Mouse (Mus musculus) CH12.LX (cell line): ENCODE results near the gene Tbx10. TPM values are rescaled to one million over a fixed set of nuclear protein-coding genes. Genes with fewer than 3 reads are reported as not detected.
A peak's percentile ranks its signal among the peaks of the same experiment; 100 is the strongest.

Experiments used
- DNase-seq: peaks from one replicate; pipeline ENCODE4 v3.0.0-alpha.2; 2013; ENCODE audit errors: extremely low read depth
- H3K27ac ChIP-seq: 2 replicates; pipeline ENCODE4 v1.5.1; 2012; ENCODE audit warnings: low read depth, mild to moderate bottlenecking, control low read depth, moderate library complexity; ENCODE audit not compliant: insufficient read depth
- H3K27me3 ChIP-seq: replicated peaks from 2 replicates; pipeline ENCODE3; 2012; ENCODE audit warnings: inconsistent platforms
- H3K36me3 ChIP-seq, 2 experiments: replicated peaks in 1 of 2; 2 replicates each; pipeline versions ENCODE3 to v1.6.1; 2012; ENCODE audit warnings: inconsistent platforms in 1 of 2, low read length in 1 of 2, mild to moderate bottlenecking in 1 of 2, mixed read lengths in 1 of 2, moderate library complexity in 1 of 2; ENCODE audit not compliant: control insufficient read depth in 1 of 2, insufficient read depth in 1 of 2
- H3K4me1 ChIP-seq, 2 experiments: 2 replicates each; pipeline ENCODE4 v1.6.1; 2012; ENCODE audit warnings: inconsistent platforms in 1 of 2, moderate library complexity in 1 of 2; ENCODE audit not compliant: insufficient read depth in 2 of 2, control insufficient read depth in 1 of 2
- H3K4me2 ChIP-seq: 2 replicates; pipeline ENCODE4 v1.6.1; 2012; ENCODE audit warnings: low read depth, mild to moderate bottlenecking, control low read depth; ENCODE audit not compliant: poor library complexity, insufficient read depth, severe bottlenecking
- H3K4me3 ChIP-seq, 3 experiments: fragments of 150-350 bp in 1 of 3; sonication (generic) in 1 of 3; replicated peaks in 1 of 3; 2 replicates each; pipeline versions ENCODE3 to v1.5.1; 2011 to 2012; ENCODE audit warnings: low read depth in 2 of 3, low read length in 2 of 3, mild to moderate bottlenecking in 2 of 3, moderate library complexity in 2 of 3, control low read depth in 1 of 3, improper control_type of control experiment in 1 of 3, inconsistent platforms in 1 of 3, mixed read lengths in 1 of 3; ENCODE audit not compliant: poor library complexity in 1 of 3
- H3K79me2 ChIP-seq: replicated peaks from 2 replicates; pipeline ENCODE4 v1.6.1; 2012; ENCODE audit warnings: mild to moderate bottlenecking, moderate library complexity; ENCODE audit not compliant: control insufficient read depth, poor library complexity, insufficient read depth, severe bottlenecking; ENCODE audit errors: extremely low read depth
- H3K9ac ChIP-seq: 2 replicates; pipeline ENCODE4 v1.6.1; 2012; ENCODE audit warnings: low read depth, mild to moderate bottlenecking, control low read depth, moderate library complexity; ENCODE audit not compliant: insufficient read depth
- H3K9me3 ChIP-seq: replicated peaks from 2 replicates; pipeline ENCODE3; 2012; ENCODE audit warnings: low read length, inconsistent platforms, mixed read lengths
- BHLHE40 ChIP-seq: IDR thresholded peaks from 2 replicates; pipeline ENCODE4 v1.6.1; 2011; ENCODE audit warnings: mild to moderate bottlenecking, low read depth, low read length, improper control_type of control experiment
- CHD1 ChIP-seq: IDR thresholded peaks from 2 replicates; pipeline ENCODE4 v1.6.1; 2012; ENCODE audit warnings: low read depth, low read length, improper control_type of control experiment, inconsistent platforms
- CTCF ChIP-seq, 2 experiments: IDR thresholded peaks in 1 of 2; conservative IDR thresholded peaks in 1 of 2; 2 replicates each; pipeline ENCODE4 v1.5.1; 2011 to 2012; ENCODE audit warnings: low read depth in 2 of 2, low read length in 2 of 2, improper control_type of control experiment in 1 of 2, inconsistent platforms in 1 of 2, mild to moderate bottlenecking in 1 of 2, moderate library complexity in 1 of 2
- EP300 ChIP-seq: IDR thresholded peaks from 2 replicates; pipeline ENCODE4 v1.6.1; 2011; ENCODE audit warnings: low read length, improper control_type of control experiment
- JUND ChIP-seq: conservative IDR thresholded peaks from 2 replicates; pipeline ENCODE4 v1.6.1; 2011; ENCODE audit warnings: low read depth, low read length, improper control_type of control experiment
- MAFK ChIP-seq: IDR thresholded peaks from 2 replicates; pipeline ENCODE4 v1.6.1; 2011; ENCODE audit warnings: low read length, improper control_type of control experiment; ENCODE audit not compliant: insufficient replicate concordance
- MAX ChIP-seq: IDR thresholded peaks from 2 replicates; pipeline ENCODE4 v1.6.1; 2011; ENCODE audit warnings: low read length, improper control_type of control experiment
- MEF2A ChIP-seq: IDR thresholded peaks from 2 replicates; pipeline ENCODE4 v1.6.1; 2014; ENCODE audit warnings: low read depth, mild to moderate bottlenecking, inconsistent platforms, low read length, improper control_type of control experiment, borderline replicate concordance
- MXI1 ChIP-seq: IDR thresholded peaks from 2 replicates; pipeline ENCODE4 v1.6.1; 2011; ENCODE audit warnings: mild to moderate bottlenecking, low read depth, low read length, improper control_type of control experiment
- POLR2A ChIP-seq: IDR thresholded peaks from 2 replicates; pipeline ENCODE4 v1.6.1; 2011; ENCODE audit warnings: low read depth, mild to moderate bottlenecking, improper control_type of control experiment, low read length
- POLR2AphosphoS2 ChIP-seq: IDR thresholded peaks from 2 replicates; pipeline ENCODE4 v1.6.1; 2011; ENCODE audit warnings: low read depth, low read length, improper control_type of control experiment
- RAD21 ChIP-seq: IDR thresholded peaks from 2 replicates; pipeline ENCODE4 v1.6.1; 2011; ENCODE audit warnings: low read depth, mild to moderate bottlenecking, low read length, improper control_type of control experiment, moderate library complexity
- RCOR1 ChIP-seq: conservative IDR thresholded peaks from 2 replicates; pipeline ENCODE4 v1.6.1; 2012; ENCODE audit warnings: low read depth, mild to moderate bottlenecking, inconsistent platforms, low read length, improper control_type of control experiment
- TBP ChIP-seq: conservative IDR thresholded peaks from 2 replicates; pipeline ENCODE4 v1.6.1; 2011; ENCODE audit warnings: low read depth, low read length, improper control_type of control experiment
- USF1 ChIP-seq: IDR thresholded peaks from 2 replicates; pipeline ENCODE4 v1.6.1; 2014; ENCODE audit warnings: low read depth, mild to moderate bottlenecking, inconsistent platforms, low read length, improper control_type of control experiment
- ZC3H11A ChIP-seq: IDR thresholded peaks from 2 replicates; pipeline ENCODE4 v1.6.1; 2012; ENCODE audit warnings: low read depth, mild to moderate bottlenecking, inconsistent platforms, low read length, improper control_type of control experiment
- ZMIZ1 ChIP-seq: IDR thresholded peaks from 2 replicates; pipeline ENCODE4 v1.6.1; 2012; ENCODE audit warnings: low read depth, mild to moderate bottlenecking, inconsistent platforms, low read length, improper control_type of control experiment
- ZNF384 ChIP-seq: IDR thresholded peaks from 2 replicates; pipeline ENCODE4 v1.6.1; 2012; ENCODE audit warnings: low read depth, low read length, improper control_type of control experiment, inconsistent platforms
- dilution Hi-C: fragments of 300-500 bp; cut with MboI; formaldehyde crosslinking; loops from 2 replicates; pipeline ENCODE4 v1.14.3; 2020; ENCODE audit warnings: low sequenced_read_pairs; ENCODE audit not compliant: extremely low pct_unique_long_range_greater_than_20kb, extremely low pct_ligation_motif_present
- in situ Hi-C: fragments of 300-500 bp; cut with MboI; formaldehyde crosslinking; loops from 3 replicates; pipeline ENCODE4 v1.14.3; 2019; ENCODE audit warnings: low sequenced_read_pairs, low pct_ligation_motif_present, low pct_unique_long_range_greater_than_20kb, mixed read lengths
- polyA plus RNA-seq: library from polyadenylated mRNA; unstranded; fragments of >175 nt; gene quantifications from 2 replicates; pipeline ENCODE4 v1.2.1, GENCODE M21; 2012; ENCODE audit warnings: low read depth; ENCODE audit not compliant: insufficient read length
- total RNA-seq, 2 experiments: library from RNA; depleted of rRNA; stranded (reverse); fragments of 300-350 nt in 1 of 2; fragments of >200 nt in 1 of 2; gene quantifications; 2 replicates each; pipeline ENCODE4 v1.2.3; 2012 to 2014

The Tbx10 gene
- total and polyA plus RNA-seq, 3 experiments: not detected

DNA sequence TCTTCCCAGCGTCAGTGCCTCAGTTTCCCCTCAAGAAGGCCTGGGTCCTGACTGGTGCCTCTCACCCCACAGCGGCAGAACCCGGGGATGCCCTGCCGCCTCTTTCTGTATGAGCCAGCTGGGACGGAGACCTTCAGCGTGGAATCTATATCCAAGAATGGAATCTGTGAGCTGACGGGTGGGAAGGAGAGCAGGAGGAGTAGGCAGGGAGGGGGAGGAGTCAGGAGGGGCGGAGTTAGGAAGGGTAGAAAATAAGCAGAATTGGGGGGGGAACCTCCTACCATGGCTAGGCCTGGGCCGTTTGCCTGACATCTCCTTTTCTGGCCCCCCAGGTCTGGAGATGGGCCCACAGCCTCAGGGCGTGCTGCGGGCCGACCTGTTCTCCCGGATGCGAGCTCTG, 4.5 kb upstream of the Tbx10 start:
- Histone ChIP-seq H3K9ac (no peak overlapping the region), H3K36me3 (no peaks in the 10 kb centered on the region), H3K79me2 (no peaks in the 10 kb centered on the region), H3K27me3 (peaks cover 40% of the 10 kb centered on the region), H3K27ac (no peak overlapping the region), H3K4me2 (no peak overlapping the region), H3K4me1 (peaks cover 0 to 12% of the 10 kb centered on the region in 2 experiments; a peak in 2 of 4 replicates), H3K9me3 (peaks cover 7% of the 10 kb centered on the region), H3K4me3 (no peak overlapping the region)
- in situ Hi-C loops (no loop called here), dilution Hi-C loops (no loop called here)
- no peak for DNase-seq
- TF ChIP-seq MEF2A: no peak
- TF ChIP-seq USF1: no peak
- TF ChIP-seq TBP: no peak
- TF ChIP-seq CHD1: no peak
- TF ChIP-seq RAD21: no peak
- TF ChIP-seq ZMIZ1: no peak
- TF ChIP-seq MAFK: no peak
- no peak for TF ChIP-seq POLR2A
- no peak for TF ChIP-seq ZC3H11A
- no peak for TF ChIP-seq BHLHE40
- TF ChIP-seq MXI1: no peak
- TF ChIP-seq JUND: no peak
- no peak for TF ChIP-seq MAX
- TF ChIP-seq POLR2AphosphoS2: no peak
- no peak for TF ChIP-seq EP300

DNA sequence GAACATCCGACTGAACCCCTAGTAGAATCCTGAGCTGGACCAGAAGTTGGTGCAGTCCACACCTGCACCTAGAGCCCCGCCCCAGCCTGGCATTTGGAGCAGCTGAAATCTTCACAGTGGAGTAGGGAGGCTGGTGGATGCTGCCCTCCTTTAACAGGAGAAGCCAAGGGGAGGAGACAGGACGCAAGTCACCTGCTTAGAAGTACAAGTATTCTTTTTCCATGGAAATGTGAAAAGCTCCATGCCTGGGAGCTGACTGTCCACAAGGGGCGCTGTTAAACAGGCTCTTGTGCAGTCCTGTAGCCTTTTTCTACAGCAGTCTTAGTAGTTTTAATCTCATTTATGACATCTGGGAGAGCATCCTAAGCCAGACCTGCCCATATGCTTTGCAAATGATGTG, 3.8 kb upstream of the Tbx10 start:
- no peak for TF ChIP-seq RCOR1
- TF ChIP-seq ZNF384: no peak
- peak in 1 of 2 experiments; percentile 13; a peak in 1 of 4 replicates for TF ChIP-seq CTCF (conservative IDR thresholded peaks at IDR 0.05 in 1 of 2, IDR thresholded peaks at IDR 0.05 in 1 of 2; ENCODE audit: low read depth in 2 of 2, low read length in 2 of 2)
- no peak for TF ChIP-seq EP300
- no peak for TF ChIP-seq MEF2A
- TF ChIP-seq MAX: no peak
- no peak for TF ChIP-seq JUND
- H3K27me3 ChIP-seq: peaks cover 41% of the 10 kb centered on the region
- no peak overlapping the region for H3K4me2 ChIP-seq
- dilution Hi-C loops (no loop called here), in situ Hi-C loops (no loop called here)
- H3K4me1 ChIP-seq: peaks cover 0 to 12% of the 10 kb centered on the region in 2 experiments; a peak in 2 of 4 replicates
- no peak overlapping the region for H3K9ac ChIP-seq
- no peak overlapping the region for H3K4me3 ChIP-seq
- no peak overlapping the region for H3K27ac ChIP-seq
- peaks cover 7% of the 10 kb centered on the region for H3K9me3 ChIP-seq
- H3K79me2 ChIP-seq: no peaks in the 10 kb centered on the region
- no peaks in the 10 kb centered on the region for H3K36me3 ChIP-seq
- DNase-seq: no peak
